Mouse (Mus musculus): Measurements from ENCODE around the gene Rbm20.

Rbm20 gene

GRCm38 (mm10) chr19:53676718-53677634 is at the start of gene Rbm20:
Gene Rbm20 (plus strand): TSS chr19:53677306.
- in situ Hi-C loops (cut with MboI, MseI): no loop called here

GRCm38 (mm10) chr19:53638041-53638440 is 39.1 kb upstream of the Rbm20 start:
- in situ Hi-C loops (cut with MboI, MseI): no loop called here

DNA sequence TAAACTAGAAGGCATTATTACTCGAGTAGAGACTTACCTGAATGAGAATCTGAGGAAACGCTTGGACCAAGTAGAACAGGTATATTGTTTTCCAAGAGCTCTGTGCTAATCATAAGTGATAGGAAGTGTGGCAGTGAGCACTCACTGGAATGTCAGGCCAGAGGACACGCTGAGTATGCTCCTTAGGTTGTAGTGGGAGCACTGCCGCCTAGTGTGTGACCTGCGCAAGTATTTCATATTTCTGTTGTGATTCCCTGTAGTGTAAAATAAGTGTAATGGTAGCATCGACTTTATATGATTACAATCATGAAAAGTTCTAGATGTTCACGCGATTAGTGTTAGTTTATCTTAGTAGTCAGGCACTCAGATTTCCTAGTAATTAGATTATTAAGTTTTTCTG is 38.4 kb upstream of the Rbm20 start:
- in situ Hi-C loops (cut with MboI, MseI): no loop called here

DNA sequence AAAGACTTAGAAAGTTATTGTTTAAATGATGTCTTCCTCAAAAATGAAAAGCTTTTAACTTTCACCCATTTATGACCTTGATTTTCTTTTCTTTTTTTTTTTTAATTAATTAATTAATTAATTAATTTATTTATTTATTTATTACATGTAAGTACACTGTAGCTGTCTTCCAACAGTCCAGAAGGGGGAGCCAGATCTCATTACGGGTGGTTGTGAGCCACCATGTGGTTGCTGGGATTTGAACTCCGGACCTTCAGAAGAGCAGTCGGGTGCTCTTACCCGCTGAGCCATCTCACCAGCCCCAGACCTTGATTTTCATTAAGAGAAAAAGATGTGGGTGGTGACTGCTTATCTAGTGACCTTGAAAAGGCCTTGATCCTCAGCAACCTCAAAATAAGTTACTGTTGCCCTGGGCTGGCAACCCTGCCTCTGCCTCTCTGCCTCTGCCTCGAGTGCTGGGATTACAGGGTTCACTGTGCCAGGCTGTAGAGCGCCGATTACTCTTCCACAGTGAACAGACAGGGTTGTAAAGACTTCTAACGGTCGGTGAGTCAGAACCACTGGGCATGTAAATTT is 33.0 kb upstream of the Rbm20 start:
- in situ Hi-C loops (cut with MboI, MseI): loop anchor here in 1 of 2 experiments (5.0 kb wide), 1 partner anchor 37 kb away; no protein-coding TSS in a partner anchor

DNA sequence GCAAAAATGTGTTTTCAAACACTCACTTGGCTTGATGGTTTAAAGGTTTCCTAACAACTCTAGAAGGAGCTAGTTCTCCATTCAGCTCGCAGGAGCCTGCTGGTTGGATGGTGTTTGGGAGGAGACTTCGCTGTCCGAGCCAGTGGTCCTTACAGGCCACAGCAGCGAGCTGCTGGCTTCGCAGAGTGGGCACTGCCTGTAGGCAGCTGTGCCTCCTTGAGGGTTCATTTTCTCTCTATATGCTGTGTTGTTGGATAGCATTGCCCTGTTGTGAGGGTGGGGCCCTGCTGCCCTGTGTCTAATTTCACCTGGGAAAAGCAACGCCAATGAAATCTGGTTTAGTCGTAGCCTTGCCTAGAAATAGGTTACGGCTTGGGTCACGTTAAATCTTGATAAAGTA is 29.8 kb upstream of the Rbm20 start:
- in situ Hi-C loops (cut with MboI, MseI): loop anchor here in 1 of 2 experiments (5.0 kb wide), 1 partner anchor 95 kb away; no protein-coding TSS in a partner anchor

- in situ Hi-C loops (cut with MboI, MseI): loop anchor here in 1 of 2 experiments (5.0 kb wide), 1 partner anchor 94 kb away; no protein-coding TSS in a partner anchor
These were observed 29.1 kb upstream of the Rbm20 start for GRCm38 (mm10) chr19:53648056-53648455.

GRCm38 (mm10) chr19:53648802-53649236 is 28.3 kb upstream of the Rbm20 start:
- in situ Hi-C loops (cut with MboI, MseI): loop anchor here in 1 of 2 experiments (5.0 kb wide), 1 partner anchor 93 kb away; no protein-coding TSS in a partner anchor

DNA sequence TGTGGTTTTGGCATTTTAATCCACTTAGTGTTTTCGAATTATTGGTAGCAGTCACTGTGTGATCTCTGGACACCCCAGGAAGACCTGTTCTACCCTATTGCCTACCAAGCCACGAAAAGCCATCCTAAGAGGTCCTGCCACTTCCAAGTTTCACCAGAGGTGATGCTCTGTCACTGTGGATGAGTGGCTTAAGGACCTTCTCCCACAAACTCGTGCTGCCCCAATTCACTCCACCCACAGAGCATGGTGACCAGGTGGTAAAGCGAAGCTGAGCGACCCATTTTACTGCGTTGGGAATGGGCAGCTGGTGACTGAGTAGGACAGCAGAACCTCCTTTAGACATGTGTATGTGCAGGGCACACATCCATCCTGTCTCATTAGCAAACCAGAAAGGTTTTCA is 27.7 kb upstream of the Rbm20 start:
- in situ Hi-C loops (cut with MboI, MseI): loop anchor here in 1 of 2 experiments (5.0 kb wide), 1 partner anchor 93 kb away; no protein-coding TSS in a partner anchor

DNA sequence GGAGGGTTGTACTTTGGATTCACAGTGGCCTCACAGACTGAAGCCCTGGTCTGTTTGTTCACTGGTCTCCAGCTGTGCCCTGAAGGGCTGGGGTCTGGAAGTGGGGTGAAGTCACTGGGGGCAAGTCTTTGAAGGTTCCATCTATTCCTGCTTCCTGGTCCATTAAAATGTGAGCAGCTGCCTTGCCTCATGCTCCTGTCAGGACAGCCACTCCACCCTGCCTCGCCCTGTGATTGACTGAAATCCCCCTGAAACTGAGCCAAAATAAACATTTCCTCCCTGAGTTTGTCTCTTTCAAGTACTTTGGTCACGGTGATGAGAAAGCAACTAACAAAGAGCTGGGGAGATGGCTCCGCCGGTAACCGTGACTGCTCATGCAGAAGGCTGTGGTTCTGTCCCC is 27.3 kb upstream of the Rbm20 start:
- in situ Hi-C loops (cut with MboI, MseI): loop anchor here (5.0 to 25.0 kb wide), 3 partner anchors 92 to 1412 kb away; no protein-coding TSS in a partner anchor

GRCm38 (mm10) chr19:53650921-53651320 is 26.2 kb upstream of the Rbm20 start:
- in situ Hi-C loops (cut with MboI, MseI): loop anchor here (5.0 to 25.0 kb wide), 2 partner anchors 106 to 1411 kb away; no protein-coding TSS in a partner anchor

GRCm38 (mm10) chr19:53652267-53652666 is 24.8 kb upstream of the Rbm20 start:
- in situ Hi-C loops (cut with MboI, MseI): loop anchor here (5.0 to 25.0 kb wide), 2 partner anchors 105 to 1410 kb away; no protein-coding TSS in a partner anchor

DNA sequence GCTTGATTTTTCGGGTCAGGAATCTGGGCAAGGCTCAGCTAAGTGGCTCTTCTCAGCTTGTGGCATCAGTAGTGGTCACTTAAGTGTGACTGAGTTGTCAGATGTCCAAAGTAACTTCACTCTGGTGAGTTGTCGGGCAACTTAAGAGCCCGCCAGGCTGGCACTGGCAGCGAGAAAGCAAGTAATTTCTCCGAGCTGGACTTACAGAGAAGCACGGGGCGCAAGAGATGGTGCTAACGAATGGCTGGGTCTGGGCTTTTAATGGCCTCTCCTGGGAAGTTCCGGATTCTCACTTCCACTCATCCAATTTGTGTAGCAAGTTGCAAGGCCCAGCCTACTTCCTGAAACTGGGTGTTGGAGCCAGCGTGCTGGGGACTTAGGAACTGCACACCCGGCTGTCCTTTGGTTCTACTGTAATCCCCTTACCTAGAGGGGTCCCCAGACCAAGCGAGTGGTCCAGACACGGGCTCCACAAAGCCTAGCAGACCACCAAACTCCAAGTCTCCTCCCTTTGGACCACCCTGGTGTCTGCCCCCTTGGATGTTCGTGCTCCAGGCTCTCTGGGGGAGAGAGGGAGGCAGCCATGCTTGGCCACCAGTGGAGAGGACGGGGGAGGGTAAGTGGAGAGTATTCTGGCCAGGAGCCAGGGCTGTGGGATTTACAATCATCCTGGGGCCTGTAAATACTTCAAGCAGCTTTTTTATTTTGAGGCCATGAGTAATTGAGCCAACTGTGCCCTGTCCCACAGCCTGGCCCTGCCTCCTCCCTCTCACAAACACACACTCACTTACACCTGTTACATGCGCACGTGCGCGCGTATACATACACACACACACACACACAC is 23.3 kb upstream of the Rbm20 start:
- in situ Hi-C loops (cut with MboI, MseI): loop anchor here (5.0 to 25.0 kb wide), 2 partner anchors 103 to 1408 kb away; no protein-coding TSS in a partner anchor

- in situ Hi-C loops (cut with MboI, MseI): loop anchor here in 1 of 2 experiments (25.0 kb wide), 1 partner anchor 1406 kb away; no protein-coding TSS in a partner anchor
These were observed 20.7 kb upstream of the Rbm20 start for GRCm38 (mm10) chr19:53656443-53656842.

GRCm38 (mm10) chr19:53657437-53657836 is 19.7 kb upstream of the Rbm20 start:
- in situ Hi-C loops (cut with MboI, MseI): loop anchor here in 1 of 2 experiments (25.0 kb wide), 1 partner anchor 1405 kb away; no protein-coding TSS in a partner anchor

DNA sequence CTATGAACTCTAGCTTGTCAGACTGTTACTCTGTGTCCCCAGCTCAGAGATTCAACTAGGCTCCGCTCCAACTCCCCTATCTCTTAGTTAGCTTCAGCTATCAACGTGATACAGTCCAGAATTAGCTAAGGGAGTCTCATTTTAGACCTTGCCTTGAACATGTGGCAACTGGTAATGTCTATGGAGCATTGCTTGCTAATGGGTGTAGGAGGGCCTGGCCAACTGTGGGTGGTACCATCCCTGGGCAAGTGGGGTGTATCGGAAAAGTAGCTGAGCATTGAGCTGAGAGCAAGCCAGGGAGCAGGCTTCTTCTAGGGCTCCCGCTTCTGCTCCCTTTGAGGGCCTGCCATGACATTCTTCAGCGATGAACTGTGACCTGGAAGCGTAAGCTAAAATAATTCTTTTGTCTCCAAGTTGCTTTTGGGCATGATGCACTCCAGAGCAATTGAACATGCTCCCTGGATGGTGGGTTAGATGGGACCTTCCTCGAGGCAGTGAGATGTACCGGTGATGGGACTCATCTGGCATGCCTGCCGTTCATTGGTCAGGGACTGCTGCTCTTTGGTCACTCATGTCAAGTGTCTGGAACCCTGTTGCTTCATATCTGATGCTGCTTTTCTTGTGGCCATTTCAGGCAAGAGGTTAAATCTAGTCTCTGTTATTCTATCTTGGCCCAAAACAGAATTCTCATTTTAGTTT is 16.2 kb upstream of the Rbm20 start:
- in situ Hi-C loops (cut with MboI, MseI): loop anchor here in 1 of 2 experiments (25.0 kb wide), 1 partner anchor 1401 kb away; no protein-coding TSS in a partner anchor

- in situ Hi-C loops (cut with MboI, MseI): loop anchor here in 1 of 2 experiments (25.0 kb wide), 1 partner anchor 1400 kb away; no protein-coding TSS in a partner anchor
These were observed 15.0 kb upstream of the Rbm20 start for GRCm38 (mm10) chr19:53661938-53662722.

GRCm38 (mm10) chr19:53664831-53665230 is 12.3 kb upstream of the Rbm20 start:
- in situ Hi-C loops (cut with MboI, MseI): loop anchor here in 1 of 2 experiments (25.0 kb wide), 1 partner anchor 1397 kb away; no protein-coding TSS in a partner anchor

DNA sequence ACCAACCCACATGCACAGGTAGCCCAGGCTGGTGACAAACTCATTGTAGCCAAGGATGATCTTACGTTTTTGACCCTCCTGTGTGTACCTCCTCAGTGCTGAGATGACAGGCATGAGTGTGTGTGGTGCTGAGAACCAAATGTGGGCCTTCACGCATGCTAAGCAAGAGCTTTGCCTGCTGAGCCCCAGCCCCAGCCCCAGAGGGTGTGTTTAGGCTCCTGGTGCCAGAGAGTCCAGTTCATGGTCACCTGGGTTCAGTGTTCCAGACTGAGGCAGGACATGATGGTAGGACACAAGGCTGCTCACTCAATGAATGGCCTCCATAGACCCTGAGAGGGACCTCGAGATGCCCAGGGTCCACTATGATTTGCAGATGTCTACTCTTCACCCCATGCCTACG is 11.7 kb upstream of the Rbm20 start:
- in situ Hi-C loops (cut with MboI, MseI): loop anchor here in 1 of 2 experiments (25.0 kb wide), 1 partner anchor 1397 kb away; no protein-coding TSS in a partner anchor

DNA sequence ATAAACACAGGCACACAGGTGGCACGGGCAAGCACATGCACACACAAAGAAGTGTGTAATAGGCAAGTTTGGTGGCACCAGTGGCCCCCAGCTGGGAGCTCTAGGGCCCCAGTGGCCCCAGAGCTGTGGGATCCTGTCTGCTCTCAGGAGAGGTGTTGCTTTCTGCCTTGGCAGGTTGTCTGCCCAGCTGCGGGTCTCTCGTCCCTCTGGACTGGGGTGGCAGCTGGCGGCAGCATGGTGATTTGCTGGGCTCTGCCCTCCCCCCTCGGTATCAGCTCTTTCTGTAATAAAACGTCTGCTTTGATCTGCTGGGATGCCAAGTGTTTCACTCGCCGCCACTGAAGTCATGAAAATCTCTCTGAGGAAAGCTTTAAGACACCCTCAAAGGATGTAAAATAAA is 10.4 kb upstream of the Rbm20 start:
- in situ Hi-C loops (cut with MboI, MseI): loop anchor here in 1 of 2 experiments (25.0 kb wide), 1 partner anchor 1396 kb away; no protein-coding TSS in a partner anchor

Measured in T-helper 17 cell (primary cell).